Mouse (Mus musculus): ENCODE measurements at regions not wholly inside any gene's neighbourhood (a gene's known extent, or its start where the extent isn't known, plus 50 kb on each side); places are given as distances from the start of the nearest gene placed in this dataset.

DNA sequence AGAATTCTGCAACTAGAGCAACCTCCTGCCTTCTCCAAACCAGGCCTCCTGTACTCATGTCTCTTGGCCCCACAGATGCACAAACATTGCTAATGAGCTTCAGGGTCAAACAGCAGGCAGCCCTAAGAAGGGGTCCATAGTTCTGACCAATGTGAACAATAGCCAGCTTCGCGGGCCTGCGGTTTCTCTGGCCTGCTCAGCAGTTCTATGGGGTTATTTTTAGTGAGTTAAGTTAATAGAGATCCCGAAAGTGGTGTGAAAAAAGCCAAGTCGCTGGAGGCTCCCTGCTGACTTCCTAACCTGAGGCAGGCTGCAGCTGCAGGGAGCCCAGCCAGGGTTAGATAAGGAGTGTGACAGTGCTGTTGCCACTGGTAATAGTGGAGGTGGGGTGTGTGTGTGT lies 106.6 kb downstream of the Pdcd6ip start:
- no peak for DNase-seq

DNA sequence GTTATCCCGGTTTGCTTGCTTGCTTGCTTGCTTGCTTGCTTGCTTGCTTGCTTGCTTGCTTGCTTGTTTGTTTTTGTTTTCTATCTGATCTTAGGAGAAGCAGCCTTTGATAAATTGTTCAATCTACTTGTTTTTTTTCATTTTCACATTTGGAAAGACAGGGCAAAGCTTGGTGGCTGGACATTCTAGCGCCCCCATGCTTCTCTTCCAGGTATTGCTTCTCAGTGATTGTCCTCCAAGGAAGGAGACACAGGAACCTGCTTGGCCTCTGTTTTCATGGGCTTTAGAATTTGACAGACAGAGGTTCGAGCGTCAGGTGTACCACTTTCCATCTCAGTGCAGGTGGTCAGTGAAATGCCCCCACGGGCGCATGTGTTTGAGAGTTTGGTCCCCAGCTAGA lies 120.8 kb downstream of the Pdcd6ip start:
- DNase-seq: no peak

DNA sequence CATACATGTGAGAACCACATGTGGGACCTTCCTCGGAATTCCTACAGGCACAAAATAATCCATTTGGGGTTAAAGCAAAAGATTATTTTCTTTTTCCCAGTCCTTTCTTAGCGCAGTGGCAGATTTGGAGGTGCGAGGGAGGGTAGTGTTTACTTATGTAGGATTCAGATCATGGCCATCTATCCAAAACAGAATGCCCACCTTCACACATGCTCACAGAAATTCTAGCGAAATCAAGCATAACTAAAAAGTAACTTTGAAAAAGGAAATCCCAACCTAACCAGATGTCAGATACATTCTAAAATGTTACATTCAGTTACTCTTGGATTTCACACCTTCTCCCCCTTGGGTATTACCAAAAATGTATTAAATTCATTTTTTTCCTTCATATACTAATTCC lies 121.6 kb downstream of the Pdcd6ip start:
- DNase-seq: no peak

DNA sequence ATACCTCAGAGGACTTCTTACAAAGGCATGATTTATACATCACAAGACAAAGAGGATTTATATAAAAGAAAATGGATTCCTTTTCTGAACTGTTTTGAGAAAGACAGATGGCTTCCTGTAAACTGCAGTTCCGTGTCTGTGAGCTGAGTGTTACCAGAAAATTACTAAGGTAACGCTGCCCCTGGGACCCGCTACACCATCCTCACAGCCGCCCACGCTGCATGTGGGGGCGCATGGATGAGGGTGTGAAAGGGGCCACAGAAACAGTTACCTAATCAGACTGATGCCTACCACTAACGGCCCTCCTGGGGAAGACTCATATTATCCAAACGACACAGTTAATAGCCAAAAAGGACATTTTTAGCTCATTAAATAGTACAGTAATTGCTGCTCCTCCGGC lies 129.8 kb downstream of the Pdcd6ip start:
- no peak for DNase-seq

DNA sequence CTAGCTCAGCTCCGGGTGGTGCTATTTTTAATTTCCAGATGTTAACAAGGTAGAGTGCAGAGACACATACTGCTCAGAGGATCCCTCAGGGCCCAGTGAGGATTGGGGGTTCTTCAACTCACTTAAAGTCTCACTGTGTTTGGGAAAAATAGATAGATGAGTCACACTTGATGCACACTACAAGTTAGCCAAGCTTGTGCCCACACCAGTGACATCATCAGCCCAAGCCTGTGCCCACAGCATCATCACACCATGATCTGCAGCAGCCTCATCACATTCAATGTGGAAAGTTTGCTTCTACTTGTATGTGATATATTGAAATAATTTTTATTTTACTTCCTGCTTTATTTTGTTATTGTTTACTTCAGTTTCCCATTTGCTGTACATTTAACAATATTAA lies 139.2 kb downstream of the Pdcd6ip start:
- DNase-seq: no peak

DNA sequence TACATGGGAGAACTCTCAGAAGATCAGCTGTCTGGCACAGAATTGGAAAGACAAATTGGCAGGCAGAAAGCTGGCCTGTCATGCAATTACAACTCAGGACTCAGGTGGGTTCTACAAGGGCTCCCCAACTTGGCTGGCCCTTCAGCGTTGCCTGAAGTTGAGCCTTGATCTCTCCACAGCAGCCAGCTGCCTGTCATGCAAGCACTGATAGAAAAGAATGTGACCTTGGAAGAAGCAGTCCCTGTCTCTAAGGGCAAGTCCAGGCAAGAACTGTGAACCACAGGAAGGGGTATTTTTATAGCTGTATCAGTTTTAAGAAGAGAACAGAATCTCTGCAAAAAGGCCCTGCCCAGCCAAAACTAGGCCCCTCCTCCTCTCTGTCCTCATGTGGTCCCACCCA lies 140.4 kb downstream of the Pdcd6ip start:
- no peak for DNase-seq

DNA sequence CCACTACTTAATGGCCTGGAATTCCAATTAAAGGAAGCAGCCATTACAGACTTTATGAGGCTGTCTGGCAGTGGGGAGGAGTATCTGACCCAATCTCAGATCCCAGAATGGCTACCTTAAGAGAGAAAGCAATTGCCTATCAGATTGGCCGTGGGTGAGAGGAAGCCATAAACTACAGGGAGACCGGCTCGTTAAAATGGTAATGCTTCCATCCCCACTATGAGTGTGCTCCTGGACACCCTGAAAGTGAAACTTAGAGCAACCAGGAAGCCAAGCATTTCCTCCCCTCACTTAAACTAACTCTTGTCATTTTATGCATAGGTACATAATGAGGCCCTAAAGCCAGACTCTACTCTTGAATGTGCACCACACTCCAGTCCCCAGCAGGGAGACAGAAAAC lies 141.4 kb downstream of the Pdcd6ip start:
- DNase-seq: no peak

DNA sequence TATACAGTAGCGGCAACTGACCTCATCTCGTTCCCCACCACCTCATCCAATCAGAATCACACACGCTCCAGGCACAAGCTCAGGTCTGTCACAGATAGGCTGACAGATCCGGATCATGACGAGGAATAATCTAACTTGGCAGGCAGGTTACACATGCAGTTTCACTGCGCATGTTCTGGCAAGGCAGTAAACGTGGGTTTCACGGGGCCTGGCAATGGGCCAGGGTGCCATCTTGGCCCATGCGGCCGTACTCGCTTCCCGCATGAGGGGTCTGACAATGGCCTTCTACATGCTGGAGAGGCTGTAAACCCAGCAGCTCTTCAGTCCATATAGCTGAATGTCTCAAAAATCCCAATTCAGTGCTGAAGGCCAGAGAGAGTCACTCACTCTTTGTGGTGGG lies 154.1 kb downstream of the Pdcd6ip start:
- no peak for DNase-seq

DNA sequence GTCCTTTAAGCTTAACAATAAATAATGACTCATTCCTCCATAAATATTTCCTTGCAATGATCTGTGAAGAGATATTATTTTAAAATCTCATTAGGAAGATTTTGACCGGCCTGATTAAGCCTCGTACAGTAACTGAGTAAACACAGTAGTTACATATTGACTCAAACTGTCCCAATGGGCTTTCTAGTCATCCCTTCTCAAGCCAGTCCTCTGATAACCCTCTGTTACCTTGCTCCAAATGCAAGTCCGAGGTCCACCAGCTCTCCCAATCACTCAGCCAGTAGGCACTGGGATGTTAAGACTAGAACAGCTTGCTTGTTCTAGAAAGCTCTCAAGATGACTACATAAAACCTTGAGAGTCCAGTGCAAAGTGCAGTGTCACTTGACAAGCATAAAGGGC lies 160.6 kb downstream of the Pdcd6ip start:
- DNase-seq: no peak

DNA sequence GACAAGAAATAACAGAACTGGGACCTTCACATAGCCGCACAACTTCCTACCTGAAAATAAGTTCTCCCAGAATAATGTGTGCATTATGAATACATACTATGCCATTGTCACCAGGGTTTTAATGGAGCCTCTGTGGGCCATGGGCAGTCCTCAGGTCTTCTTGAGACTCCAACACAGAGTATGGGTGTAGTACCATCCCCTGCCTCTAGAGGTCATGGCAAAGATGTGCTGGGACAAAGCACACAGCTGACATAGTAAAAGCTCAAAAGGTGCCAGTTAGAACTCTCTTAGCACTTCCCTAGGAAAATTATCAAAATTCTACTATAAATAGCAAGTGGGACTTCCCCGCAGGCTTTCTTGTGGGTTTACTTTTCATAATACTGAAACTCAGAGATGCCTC lies 179.5 kb downstream of the Pdcd6ip start:
- peak; percentile 33 to 39 for DNase-seq

DNA sequence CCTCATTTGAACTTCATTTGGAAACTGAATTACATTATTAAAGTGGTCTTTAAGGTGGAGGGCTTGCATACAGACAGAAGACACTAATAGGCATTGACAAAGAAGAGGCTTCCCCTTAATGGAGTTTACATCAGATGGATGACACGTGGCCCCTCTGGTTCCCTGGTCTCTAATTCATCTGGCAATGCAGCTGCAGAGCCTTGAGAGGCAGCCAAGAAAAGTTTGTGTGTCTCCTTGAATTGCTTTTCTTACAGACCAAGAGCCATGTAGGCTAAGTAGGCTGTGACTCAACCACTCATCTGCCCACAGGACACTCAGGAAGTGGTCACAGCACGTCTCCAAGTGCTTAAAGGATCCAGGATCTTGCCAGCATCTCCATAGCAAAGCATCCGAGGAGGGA lies 183.8 kb downstream of the Pdcd6ip start:
- no peak for DNase-seq

DNA sequence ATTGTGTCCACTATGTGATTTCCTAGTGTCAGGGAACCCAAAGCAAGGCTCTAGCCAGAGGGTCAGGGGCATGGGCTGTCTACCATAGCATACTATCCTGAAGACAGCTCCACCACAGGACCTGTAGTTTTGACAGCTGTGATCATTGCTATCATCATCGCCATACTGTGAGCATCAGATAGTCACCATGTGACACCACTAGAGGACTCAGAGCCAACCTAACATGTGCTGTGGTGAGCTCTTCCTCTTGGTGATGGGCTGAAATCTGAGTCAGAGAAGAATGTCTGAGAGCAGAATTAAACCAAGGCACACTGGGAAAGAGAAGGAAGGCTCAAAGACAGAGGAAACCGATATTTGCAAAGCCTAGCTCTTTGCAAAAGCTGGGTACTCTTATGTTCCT lies 184.9 kb downstream of the Pdcd6ip start:
- no peak for DNase-seq

DNA sequence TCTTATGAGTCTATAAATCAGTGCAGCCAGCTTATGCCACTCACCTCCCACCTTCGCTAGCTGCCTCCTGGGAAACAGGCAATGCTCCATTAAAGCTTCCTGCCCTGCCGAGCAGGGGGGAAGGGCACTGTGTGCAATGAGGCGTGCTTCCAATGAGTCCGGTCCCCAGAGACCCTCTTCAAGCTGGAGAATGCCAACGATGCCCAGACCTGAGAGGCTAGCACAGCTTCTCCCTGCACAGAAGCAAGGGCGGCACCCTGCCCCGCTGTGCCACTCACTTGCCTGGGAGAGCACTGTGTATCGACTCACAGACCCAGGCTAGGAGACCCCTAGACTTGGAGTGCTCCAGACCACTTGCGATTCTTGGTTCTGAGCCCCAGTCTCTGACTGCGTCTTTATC lies 188.3 kb downstream of the Pdcd6ip start:
- DNase-seq: no peak

DNA sequence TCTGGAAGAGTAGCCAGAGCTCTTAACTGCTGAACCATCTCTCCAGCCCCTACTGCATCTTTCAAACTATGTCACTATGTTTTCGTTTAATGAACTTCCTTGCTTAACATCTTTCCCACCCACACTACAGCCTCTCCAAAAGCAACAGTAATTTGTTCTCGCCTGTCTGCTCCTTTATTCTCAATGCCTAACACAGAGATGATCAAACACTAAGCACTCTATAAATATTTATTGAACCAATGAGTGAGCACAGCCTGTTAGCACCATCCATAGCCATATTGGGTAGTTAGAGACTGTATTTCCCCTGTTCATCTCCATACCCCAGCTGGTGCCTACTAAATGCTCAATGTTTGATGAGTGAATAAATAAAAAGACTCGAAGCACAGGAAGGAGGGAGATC lies 189.6 kb downstream of the Pdcd6ip start:
- DNase-seq: no peak

DNA sequence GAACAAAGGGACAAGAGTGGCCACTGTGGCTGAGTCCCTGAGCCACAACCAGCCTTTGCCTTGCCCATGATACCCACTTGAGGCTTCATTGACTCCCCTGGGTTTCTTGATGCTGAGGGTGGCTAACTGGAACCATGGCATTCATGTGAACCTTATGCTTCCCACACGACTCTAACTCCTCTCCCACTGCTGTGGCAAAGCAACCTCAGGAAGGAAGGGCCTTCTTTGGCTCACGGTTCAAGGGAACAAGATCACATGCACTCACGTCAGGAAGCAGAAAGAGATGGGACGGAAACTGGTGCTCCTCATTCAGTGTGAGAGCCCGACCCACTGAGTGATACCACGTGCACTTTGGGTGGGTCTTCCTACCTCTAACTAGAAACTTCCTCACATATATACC lies 190.3 kb downstream of the Pdcd6ip start:
- DNase-seq: no peak

DNA sequence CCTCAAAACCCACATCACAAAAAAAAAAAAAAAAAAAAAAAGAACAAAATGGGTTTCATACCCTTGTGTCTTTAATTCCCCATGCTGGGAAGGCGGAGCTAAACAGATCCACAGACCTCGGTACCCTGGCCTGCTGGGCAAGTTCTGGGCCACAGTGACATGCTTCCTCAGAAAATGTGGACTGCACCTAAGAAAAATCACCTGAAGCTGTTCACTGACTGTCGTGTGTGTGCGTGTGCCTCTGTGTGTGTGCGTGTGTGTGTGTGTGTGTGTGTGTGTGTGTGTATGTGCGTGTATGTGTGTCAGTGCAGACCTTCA lies 192.4 kb downstream of the Pdcd6ip start:
- DNase-seq: no peak

DNA sequence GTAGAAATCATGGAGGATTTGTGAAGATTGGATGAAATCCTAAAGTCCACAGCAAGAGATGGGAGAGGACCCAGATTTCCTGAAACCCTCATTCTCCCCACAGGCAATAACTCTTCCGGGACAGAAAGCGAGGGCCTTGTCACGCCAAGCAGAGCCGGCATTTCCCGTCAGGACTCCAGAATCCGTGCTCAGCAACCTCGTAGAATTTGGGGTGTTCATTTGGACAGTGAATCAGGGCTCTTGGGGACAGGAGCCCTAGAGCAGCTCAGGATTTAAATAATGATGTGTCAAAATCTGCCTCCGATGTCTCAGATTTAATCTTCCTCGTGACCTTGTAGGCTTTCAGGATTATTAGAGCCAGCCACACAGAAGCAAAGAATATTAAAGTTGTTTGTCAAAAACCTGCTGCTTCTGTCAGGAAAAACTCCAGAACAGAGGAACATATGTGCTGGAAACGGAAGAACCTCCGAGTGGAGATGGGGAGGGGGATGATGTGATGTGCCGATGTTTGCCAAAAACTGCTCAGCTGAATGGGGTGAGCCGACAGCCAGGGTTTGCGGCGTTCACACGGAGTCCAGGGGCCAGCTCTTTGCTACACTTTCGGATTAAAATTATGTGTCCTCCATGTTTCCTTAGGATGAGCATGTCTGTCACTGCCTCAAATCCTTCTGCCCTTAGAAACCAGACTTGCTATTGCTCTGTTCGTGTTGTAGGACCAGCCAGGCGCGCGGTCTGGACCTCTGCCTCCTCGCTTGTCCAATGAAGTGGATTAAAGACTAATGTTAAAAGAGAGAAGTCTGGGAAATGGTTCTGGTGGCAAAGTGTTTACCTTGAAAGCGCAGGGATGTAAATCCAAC lies 193.0 kb downstream of the Pdcd6ip start:
- peak; percentile 21 to 26 for DNase-seq

DNA sequence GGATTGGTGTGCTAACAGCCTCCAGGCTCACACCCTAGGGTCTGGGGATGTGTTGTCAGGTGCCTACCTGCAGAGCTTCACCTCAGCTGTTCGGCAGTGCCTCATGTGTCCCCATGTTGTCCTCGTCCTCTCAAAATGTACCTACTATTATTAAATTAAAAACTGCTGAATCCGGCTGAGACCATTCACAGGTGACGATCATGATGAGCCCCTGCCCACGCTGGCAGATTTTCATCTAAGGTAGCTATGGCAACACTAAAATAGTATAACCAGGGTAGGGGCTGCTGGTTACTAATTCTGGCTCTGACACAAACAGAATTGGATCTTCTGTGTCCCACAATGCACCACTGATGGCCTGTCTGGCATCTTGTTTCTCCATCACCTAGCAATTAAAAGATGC lies 196.8 kb downstream of the Pdcd6ip start:
- DNase-seq: no peak

DNA sequence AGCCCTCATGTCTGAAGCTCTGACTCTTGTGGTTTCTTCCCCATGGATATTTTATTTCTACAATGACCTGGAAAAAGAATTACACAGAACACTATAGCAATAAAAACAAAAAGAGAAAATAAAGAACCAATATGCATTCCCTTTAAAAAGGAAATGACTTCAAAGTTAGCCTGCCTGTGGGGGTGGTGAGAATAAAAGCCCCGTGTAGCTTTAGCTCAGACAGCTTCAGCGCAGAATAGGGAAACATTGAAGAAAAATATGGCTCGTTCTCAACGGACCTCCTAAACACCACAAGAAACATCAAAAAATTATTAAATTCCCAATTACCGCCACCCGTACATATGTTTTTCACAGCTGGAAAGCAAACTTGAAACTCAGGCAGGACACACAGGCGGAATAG lies 198.7 kb downstream of the Pdcd6ip start:
- no peak for DNase-seq

DNA sequence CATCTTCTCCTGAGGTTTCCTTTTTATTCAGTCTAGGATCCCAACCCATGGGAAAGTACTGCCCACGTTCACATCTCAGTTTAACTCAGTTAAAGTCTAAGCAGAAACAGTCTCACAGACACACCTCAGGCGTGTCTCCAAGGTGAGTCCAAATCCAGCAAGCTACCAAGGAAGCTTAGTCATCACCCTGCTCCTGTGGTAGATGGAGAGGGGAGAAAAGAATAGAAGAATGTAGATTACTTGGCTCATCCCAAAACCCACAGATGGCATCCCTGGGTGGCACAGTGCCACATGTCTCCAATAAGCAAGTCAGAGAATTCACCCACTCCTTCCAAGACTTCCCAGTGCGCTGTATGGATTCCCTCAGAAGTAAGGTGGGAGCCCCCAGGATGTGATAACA lies 199.2 kb downstream of the Pdcd6ip start:
- peak; percentile 48 to 56 for DNase-seq

DNA sequence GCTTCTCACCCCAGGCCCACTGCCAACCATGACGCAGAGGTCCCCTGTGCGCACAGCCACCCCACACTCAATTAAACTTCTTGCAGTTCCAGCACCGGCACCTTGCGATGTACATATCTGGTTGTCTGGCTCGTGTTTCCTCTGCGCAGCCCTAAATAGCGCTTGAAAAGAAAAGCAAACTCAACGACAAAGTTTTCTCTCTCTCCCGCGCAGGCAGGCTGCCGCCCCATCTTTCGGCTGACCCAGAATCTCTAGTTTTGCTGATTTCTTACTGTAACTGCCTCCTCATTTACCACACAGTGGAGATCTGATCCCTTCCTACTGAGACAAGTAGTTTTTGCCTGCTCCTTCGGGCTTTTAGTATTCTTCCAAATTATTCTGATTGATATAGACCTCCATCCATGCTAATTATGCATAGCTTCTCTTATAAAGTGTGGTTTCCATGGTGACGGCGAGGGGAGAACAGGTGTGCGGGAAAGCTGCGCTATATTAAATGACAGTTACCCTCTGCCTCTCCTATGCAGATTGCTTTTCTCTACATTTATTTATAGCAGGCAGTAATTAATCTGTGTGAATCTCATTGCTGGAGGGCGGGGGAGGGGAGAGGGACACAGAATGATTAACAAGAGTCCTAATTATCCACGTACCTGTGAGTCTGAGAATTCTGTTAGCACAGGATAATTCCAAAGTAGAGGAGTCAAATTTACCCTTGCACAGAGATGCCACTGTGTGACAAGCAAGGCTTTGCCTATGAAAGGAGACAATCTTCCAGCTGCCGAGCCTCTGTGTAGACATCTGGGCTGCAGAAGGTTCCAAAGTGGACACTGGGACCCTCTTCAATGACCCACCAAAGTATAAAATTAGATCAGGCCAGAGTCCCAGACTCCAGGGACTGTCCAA lies 200.2 kb downstream of the Pdcd6ip start:
- DNase-seq: no peak

DNA sequence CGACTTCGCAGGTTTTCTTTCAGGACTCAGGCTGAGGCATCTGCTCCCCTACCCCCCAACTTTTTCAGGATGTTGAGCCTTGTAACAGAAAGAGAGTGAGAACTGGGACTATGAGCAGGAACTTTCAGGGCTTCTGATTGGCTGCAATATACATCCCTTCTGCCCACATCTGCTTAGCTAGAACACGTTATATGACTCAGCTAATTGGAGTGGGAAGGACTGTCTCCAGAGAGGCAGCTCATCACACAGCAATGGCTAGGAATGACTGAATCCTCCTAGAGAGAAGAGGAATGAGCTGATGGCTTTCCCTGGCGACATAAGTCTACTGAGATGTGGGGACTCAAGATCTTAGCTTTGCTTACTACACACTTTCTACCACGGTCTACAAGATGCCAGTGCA lies 208.8 kb downstream of the Pdcd6ip start:
- DNase-seq: no peak

DNA sequence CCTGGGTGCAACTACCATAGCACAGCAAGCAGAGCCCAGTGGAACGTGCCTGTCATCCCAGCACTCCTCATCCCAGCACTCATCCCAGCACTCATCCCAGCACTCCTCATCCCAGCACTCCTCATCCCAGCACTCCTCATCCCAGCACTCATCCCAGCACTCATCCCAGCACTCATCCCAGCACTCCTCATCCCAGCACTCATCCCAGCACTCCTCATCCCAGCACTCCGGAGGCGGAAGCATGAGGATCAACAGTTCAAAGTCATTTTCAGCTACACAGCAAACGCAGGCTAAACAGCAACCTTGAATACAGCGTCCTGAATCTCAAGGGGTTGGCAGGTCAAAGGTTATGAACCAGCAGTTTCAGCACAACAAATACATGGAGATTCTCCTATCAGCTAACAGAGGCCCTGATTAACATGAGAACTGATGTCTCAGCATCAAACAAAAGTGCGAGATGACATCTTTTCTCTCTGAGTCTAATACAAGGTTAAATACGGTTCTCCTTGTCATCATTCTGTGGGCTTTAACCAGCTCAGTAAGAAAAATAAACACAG lies 211.8 kb downstream of the Pdcd6ip start:
- DNase-seq: no peak

DNA sequence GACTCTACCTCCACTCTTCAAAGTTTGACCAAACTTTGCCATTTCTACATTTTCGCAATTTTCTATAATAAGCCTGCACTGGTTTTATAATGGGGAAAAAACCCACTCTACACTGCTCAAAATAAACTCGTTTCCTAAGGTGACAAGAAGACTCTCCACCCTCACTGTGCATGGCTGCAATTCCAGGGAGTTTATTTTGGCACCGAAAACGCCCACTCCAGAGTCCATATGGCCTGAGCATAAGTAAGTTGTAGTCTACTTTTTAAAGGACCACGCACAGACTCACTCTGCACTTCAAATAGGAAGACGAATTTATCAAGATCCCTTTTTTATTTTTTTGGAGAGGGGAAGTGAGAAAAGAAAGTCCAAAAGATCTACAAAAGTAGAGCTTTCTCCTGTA lies 219.4 kb downstream of the Pdcd6ip start:
- no peak for DNase-seq

Data from cerebellum, postnatal 36 days (tissue).